Mouse (Mus musculus) cerebellum, adult 9-10 months (tissue): ENCODE measurements around the gene Slc39a13.
"Not testable (repeated sequence)": the region's sequence is repeated elsewhere in the genome, so short reads cannot be mapped to it uniquely, and the experiment has no call there.

Experiments
- DNase-seq: peaks from one replicate; pipeline ENCODE4 v3.0.0; 2022

Slc39a13 gene

DNA sequence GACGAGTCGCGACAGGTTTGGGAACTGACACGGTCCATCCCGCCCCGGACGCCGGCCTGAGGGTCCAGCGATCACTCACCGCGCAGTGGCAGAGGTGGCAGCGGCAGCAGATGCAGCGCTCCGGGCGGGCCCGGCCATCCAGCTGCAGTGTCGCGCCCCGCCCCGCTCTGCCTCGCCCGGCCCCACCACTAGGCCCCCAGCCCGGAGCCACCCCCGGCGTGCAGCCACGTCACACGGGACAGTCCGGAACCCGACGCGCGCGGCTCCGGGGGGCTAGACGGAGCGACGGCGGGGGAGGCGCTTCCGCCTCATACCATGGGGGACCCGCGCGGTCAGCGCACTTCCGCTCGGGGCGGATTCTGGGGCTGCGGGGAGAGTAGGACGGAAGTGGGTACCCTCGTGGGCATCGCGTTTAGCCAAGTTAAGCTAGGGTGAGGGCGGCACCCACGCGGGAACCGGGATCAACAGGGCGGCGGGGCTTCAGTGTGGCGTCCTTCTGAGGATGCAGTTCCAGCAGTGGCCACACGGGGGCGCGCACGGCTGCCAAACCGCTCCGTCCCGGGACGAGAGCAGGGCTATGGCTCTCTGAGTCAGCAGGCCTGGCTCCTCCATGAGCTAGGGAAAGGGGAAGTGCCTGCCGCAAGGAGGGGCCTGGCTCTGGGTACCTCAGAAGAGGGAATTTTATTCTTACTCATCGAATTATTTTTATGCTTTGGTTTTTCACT lies at the start of gene Slc39a13:
TSS of gene Slc39a13 (minus strand) at position 342 of the 725 bp plus-strand sequence.
- peak; percentile 95 for DNase-seq

GRCm38 (mm10) chr2:91119551-91119950 lies 49.3 kb upstream of the Slc39a13 start:
- peak; percentile 98 for DNase-seq

- DNase-seq = peak; percentile 88
These were observed 48.8 kb upstream of the Slc39a13 start for GRCm38 (mm10) chr2:91119061-91119460.

GRCm38 (mm10) chr2:91118647-91119046 lies 48.4 kb upstream of the Slc39a13 start:
- no peak for DNase-seq

GRCm38 (mm10) chr2:91117585-91118275 lies 47.5 kb upstream of the Slc39a13 start, which contains the start of gene Mybpc3:
Gene Mybpc3, plus strand, starts transcription at chr2:91118144.
- no peak for DNase-seq

DNA sequence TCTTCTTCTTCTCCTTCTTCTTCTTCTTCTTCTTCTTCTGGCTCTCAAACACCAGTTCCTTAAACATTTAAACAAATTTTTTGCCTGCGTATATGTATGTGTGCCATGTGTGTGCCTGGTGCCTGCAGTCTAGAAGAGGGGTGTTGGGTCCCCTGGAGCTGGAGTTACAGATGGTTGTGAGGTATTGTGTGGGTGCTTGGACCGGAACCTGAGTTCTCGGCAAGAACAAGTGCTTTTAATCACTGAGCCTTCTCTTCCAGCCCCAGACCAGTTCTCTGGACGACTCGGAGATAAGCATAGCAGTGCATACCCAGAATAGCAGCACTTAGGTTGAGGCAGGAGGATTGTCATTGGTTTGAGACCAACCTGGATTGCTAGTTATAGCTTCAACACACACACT lies 46.6 kb upstream of the Slc39a13 start:
- no peak for DNase-seq

DNA sequence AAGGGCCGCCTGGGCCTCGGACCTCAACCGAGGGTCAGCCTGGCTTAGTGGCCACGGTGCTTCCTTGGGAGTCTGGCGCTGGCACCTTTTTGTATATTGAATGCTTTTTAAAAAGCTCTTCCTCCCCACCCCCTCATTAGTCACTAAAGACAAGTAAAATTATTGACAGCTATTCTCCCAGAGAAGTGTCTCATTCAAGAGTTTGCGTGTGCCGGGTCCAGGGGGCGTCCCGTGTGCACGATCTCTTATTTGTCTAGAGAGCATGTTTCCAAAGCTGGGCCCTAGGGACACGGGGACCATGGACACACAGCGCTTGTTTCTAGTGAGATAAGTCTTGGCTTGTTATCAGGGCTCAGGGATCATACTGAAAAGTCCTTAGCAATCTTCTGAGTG lies 45.4 kb upstream of the Slc39a13 start:
- no peak for DNase-seq

GRCm38 (mm10) chr2:91114781-91115577 lies 44.8 kb upstream of the Slc39a13 start:
- DNase-seq = peak; percentile 99

DNA sequence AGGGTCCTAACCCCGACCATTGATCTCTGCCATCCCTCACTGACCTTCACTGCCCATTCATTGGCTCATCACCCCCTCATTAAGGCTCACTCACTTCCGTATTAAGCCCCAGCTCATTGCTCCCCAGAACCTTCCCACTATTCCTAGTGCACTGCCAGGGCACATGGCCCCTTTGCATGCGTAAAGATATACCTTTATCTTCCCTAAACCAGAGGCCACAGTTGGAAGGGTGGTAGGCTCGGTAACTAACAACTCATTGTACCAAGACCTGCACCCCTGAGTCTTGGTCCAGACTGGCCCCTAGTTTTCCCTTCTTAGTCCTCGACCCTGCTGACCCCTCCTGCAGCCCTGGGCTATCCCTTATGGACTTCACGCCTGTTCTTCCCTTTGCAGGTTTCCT lies 43.6 kb upstream of the Slc39a13 start:
- DNase-seq = no peak

- no peak for DNase-seq
These were observed 43.1 kb upstream of the Slc39a13 start for GRCm38 (mm10) chr2:91113334-91113733.

- DNase-seq = no peak
These were observed 42.3 kb upstream of the Slc39a13 start for GRCm38 (mm10) chr2:91112491-91112890.

DNA sequence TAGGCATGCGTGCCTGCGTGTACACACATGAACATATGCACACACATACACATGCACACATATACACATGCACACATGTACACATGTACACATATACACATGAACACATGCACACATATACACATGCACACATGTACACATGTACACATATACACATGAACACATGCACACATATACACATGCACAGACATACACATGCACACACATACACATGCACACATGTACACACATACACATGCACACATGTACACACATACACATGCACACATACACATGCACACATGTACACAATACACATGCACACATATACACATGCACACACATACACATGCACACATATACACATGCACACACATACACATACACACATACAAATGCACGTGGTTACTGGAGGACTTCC lies 41.6 kb upstream of the Slc39a13 start:
- not testable (repeated sequence) for DNase-seq

DNA sequence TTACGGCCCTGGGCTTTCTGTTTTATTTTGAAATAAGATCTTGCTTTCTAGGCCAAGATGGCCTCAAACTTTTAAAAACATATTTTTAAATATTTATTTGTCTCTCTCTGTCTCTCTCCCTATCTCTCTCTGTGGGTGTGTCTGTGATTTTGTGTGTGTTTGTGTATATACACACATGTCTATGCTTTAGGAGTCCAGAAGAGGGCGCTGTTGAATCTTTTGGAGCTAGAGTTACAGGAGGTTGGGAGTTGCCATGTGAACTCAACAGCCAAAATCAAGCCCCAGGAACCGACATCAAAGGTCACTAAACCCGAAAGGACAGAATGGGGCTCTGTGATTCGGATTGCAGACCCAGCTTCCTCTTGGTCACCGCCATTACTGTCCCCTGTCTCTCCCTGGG lies 40.2 kb upstream of the Slc39a13 start:
- no peak for DNase-seq

DNA sequence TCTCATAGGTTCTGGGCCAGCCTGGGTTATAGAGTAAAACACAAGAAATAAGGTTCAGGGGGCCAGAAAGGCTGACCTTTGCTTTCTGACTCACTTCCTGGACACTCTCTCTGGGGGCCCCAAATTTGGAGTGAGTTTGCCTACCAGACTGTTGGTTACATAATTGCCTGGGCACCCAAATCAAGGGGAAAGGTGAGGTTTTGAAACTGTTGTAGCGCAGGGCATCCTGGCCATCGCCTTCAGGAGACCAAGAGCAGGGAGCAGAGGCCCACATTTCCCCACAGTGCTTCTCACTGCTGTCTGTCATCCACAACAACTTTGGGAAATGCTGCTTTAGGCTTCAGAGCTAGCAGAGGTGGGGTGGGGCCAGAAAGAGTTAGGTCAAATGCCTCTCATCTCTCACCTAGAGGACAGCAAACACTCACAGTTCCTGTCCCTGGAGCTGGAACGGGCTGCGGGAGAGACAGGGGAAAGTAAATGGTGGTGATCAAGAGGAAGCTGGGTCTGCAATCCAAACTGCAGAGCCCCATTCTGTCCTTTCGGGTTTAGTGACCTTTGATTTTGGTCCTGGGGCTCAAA lies 39.7 kb upstream of the Slc39a13 start:
- no peak for DNase-seq

DNA sequence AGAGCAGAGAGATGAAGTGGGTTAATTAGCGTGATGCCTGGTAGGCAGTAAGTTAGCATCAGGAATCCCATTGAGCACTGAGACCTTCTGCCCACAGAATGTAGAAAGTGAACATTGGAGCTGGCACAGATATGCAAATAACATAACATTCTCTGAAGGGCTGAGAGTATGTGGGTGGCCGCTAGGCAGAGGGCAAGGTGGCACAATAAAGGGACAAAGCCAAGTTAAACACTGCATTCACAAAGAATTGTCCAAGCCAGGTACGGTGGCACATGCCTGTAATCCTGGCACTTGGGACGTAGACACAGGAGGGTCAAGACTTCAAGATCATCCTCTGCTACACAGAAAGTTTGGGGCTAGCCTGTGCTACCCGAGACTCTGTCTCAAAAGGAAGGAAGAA lies 39.0 kb upstream of the Slc39a13 start:
- no peak for DNase-seq

- DNase-seq = no peak
These were observed 37.9 kb upstream of the Slc39a13 start for GRCm38 (mm10) chr2:91108156-91108555.

GRCm38 (mm10) chr2:91101124-91101740 lies 31.0 kb upstream of the Slc39a13 start:
- peak; percentile 90 for DNase-seq

- DNase-seq = no peak
These were observed 27.9 kb upstream of the Slc39a13 start for GRCm38 (mm10) chr2:91098156-91098555.

DNA sequence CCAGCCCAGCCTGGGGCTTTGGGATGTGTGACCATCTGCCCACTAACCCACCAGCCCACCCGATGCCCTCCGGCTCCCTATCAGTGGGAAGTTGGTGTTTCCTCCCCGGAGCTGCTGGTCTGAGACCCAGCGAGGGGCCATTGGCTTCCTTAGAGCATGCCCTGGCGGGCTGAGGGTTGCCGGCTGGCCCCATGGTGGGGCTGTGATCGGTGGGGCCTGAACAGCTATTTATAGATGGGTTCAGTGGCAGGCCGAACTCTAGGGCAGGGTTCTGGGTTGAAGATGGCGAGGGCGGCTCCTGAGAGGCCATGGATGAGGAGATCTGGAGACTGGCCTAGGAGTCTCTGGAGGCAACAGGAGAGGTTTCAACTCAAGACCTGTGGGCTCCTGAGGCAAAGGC lies 26.8 kb upstream of the Slc39a13 start:
- DNase-seq = no peak

- no peak for DNase-seq
These were observed 26.3 kb upstream of the Slc39a13 start for GRCm38 (mm10) chr2:91096524-91096923.

DNA sequence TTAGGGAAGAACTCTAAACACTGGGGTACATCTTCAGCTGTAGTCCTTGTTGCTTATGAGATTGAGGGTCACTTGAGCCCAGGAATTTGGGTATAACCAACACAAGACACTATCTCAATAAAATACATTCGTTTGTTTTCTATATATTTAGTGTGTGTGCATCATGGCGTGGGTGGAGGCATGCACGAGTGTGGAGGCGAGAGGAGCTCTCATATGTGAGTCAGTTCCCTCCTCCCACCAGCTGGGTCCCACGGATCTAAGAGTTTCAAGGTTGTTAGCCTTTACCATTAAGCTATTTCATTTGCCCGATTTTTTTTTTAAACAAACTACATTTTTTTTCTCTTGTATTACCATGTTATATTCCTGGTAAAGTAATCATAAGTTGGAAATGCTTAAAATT lies 20.6 kb upstream of the Slc39a13 start:
- no peak for DNase-seq

- no peak for DNase-seq
These were observed 20.0 kb upstream of the Slc39a13 start for GRCm38 (mm10) chr2:91090208-91090607.

DNA sequence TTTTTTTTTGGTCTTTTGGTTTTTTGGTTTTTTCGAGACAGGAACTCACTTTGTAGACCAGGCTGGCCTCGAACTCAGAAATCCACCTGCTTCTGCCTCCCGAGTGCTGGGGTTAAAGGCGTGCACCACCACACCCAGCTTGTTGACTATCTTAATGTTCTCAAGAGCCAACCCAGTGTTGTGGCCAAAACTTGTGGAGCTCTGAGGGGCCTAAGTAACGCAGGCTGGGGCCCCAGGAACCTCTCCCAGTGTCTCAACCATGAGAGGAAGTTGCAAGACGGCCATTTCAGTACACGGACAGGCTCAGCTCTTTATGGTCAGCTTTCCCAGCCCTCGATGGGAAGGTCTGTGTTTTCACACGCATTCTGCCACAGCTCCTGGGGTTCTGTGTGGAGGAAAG lies 18.8 kb upstream of the Slc39a13 start:
- DNase-seq = no peak
